Mouse (Mus musculus): ENCODE data around the gene Med12l. TPM values are rescaled to one million over a fixed set of nuclear protein-coding genes. Genes with fewer than 3 reads are reported as not detected.

Med12l gene
- polyA plus RNA-seq, 1 experiment = 0.01 TPM

GRCm38 (mm10) chr3:59054834-59055535 lies 49.4 kb downstream of the Med12l start:
- Histone ChIP-seq H3K4me3 (no peak overlapping the region), H3K79me2 (ENCODE audit: control insufficient read depth, insufficient read depth) (no peaks in the 10 kb centered on the region), H3ac (ENCODE audit: control insufficient read depth, insufficient read length) (no peak overlapping the region), H3K27me3 (ENCODE audit: control insufficient read depth, insufficient read depth, insufficient read length) (peaks cover 5% of the 10 kb centered on the region), H3K4me2 (ENCODE audit: low read depth) (no peak overlapping the region), H3K36me3 (ENCODE audit: control insufficient read depth, insufficient read depth) (no peaks in the 10 kb centered on the region)
- TF ChIP-seq CEBPB (IDR thresholded peaks at IDR 0.05; ENCODE audit: insufficient read depth, poor library complexity, severe bottlenecking) = no peak
- no peak for TF ChIP-seq POLR2A (IDR thresholded peaks at IDR 0.05; ENCODE audit: insufficient read length, low read depth)
- TF ChIP-seq MYOD1 (IDR thresholded peaks at IDR 0.05; ENCODE audit: control insufficient read depth in 1 of 3, insufficient read length in 2 of 3, low read depth in 2 of 3) = no peak
- no peak for TF ChIP-seq POLR2AphosphoS2 (IDR thresholded peaks at IDR 0.05; ENCODE audit: insufficient read length, low read depth)
- TF ChIP-seq REST (IDR thresholded peaks at IDR 0.05; ENCODE audit: insufficient read depth, insufficient read length) = no peak
- TF ChIP-seq SRF (IDR thresholded peaks at IDR 0.05; ENCODE audit: control insufficient read depth, insufficient read length, low read depth) = no peak
- TF ChIP-seq USF1 (IDR thresholded peaks at IDR 0.05; ENCODE audit: low read depth) = no peak
- no peak for TF ChIP-seq MYOG (IDR thresholded peaks at IDR 0.05; ENCODE audit: control insufficient read depth in 1 of 3, insufficient read depth in 1 of 3, insufficient read length in 2 of 3, low read depth in 2 of 3)
- no peak for TF ChIP-seq E2F4 (IDR thresholded peaks at IDR 0.05; ENCODE audit: insufficient read depth)
- TF ChIP-seq TCF12 (IDR thresholded peaks at IDR 0.05; ENCODE audit: insufficient read depth, poor library complexity, severe bottlenecking) = no peak
- TF ChIP-seq TCF3 (IDR thresholded peaks at IDR 0.05; ENCODE audit: insufficient read length, low read depth) = no peak
- TF ChIP-seq MAX (IDR thresholded peaks at IDR 0.05; ENCODE audit: low read depth) = no peak

- H3K4me3 ChIP-seq = no peak overlapping the region
- TF ChIP-seq USF1 (IDR thresholded peaks at IDR 0.05; ENCODE audit: low read depth) = no peak
- TF ChIP-seq E2F4 (IDR thresholded peaks at IDR 0.05; ENCODE audit: insufficient read depth) = no peak
- no peak for TF ChIP-seq TCF3 (IDR thresholded peaks at IDR 0.05; ENCODE audit: insufficient read length, low read depth)
- H3K4me2 ChIP-seq (ENCODE audit: low read depth) = peak overlapping the region; percentile 28
Measured at GRCm38 (mm10) chr3:59059022-59059541, 53.5 kb downstream of the Med12l start.

GRCm38 (mm10) chr3:59060131-59060530 lies 54.5 kb downstream of the Med12l start:
- Histone ChIP-seq H3K79me2 (ENCODE audit: control insufficient read depth, insufficient read depth) (no peaks in the 10 kb centered on the region), H3K4me2 (ENCODE audit: low read depth) (no peak overlapping the region), H3ac (ENCODE audit: control insufficient read depth, insufficient read length) (no peak overlapping the region), H3K4me3 (no peak overlapping the region), H3K36me3 (ENCODE audit: control insufficient read depth, insufficient read depth) (no peaks in the 10 kb centered on the region), H3K27me3 (ENCODE audit: control insufficient read depth, insufficient read depth, insufficient read length) (peaks cover under 1% of the 10 kb centered on the region)
- TF ChIP-seq TCF3 (IDR thresholded peaks at IDR 0.05; ENCODE audit: insufficient read length, low read depth) = no peak
- no peak for TF ChIP-seq POLR2AphosphoS2 (IDR thresholded peaks at IDR 0.05; ENCODE audit: insufficient read length, low read depth)
- no peak for TF ChIP-seq SRF (IDR thresholded peaks at IDR 0.05; ENCODE audit: control insufficient read depth, insufficient read length, low read depth)
- no peak for TF ChIP-seq MYOG (IDR thresholded peaks at IDR 0.05; ENCODE audit: control insufficient read depth in 1 of 3, insufficient read depth in 1 of 3, insufficient read length in 2 of 3, low read depth in 2 of 3)
- no peak for TF ChIP-seq MAX (IDR thresholded peaks at IDR 0.05; ENCODE audit: low read depth)
- TF ChIP-seq USF1 (IDR thresholded peaks at IDR 0.05; ENCODE audit: low read depth) = no peak
- no peak for TF ChIP-seq REST (IDR thresholded peaks at IDR 0.05; ENCODE audit: insufficient read depth, insufficient read length)
- no peak for TF ChIP-seq POLR2A (IDR thresholded peaks at IDR 0.05; ENCODE audit: insufficient read length, low read depth)
- no peak for TF ChIP-seq TCF12 (IDR thresholded peaks at IDR 0.05; ENCODE audit: insufficient read depth, poor library complexity, severe bottlenecking)
- TF ChIP-seq E2F4 (IDR thresholded peaks at IDR 0.05; ENCODE audit: insufficient read depth) = no peak

More at GRCm38 (mm10) chr3:59059022-59059541, 53.5 kb downstream of the Med12l start:
- Histone ChIP-seq H3K27me3 (ENCODE audit: control insufficient read depth, insufficient read depth, insufficient read length) (peaks cover 5% of the 10 kb centered on the region), H3K79me2 (ENCODE audit: control insufficient read depth, insufficient read depth) (no peaks in the 10 kb centered on the region), H3ac (ENCODE audit: control insufficient read depth, insufficient read length) (no peak overlapping the region), H3K36me3 (ENCODE audit: control insufficient read depth, insufficient read depth) (no peaks in the 10 kb centered on the region)

GRCm38 (mm10) chr3:59062141-59062540 lies 56.5 kb downstream of the Med12l start:
- Histone ChIP-seq H3K79me2 (ENCODE audit: control insufficient read depth, insufficient read depth) (no peaks in the 10 kb centered on the region), H3K27me3 (ENCODE audit: control insufficient read depth, insufficient read depth, insufficient read length) (no peaks in the 10 kb centered on the region), H3K4me2 (ENCODE audit: low read depth) (no peak overlapping the region), H3K4me3 (no peak overlapping the region), H3ac (ENCODE audit: control insufficient read depth, insufficient read length) (no peak overlapping the region), H3K36me3 (ENCODE audit: control insufficient read depth, insufficient read depth) (no peaks in the 10 kb centered on the region)
- no peak for TF ChIP-seq REST (IDR thresholded peaks at IDR 0.05; ENCODE audit: insufficient read depth, insufficient read length)
- no peak for TF ChIP-seq TCF12 (IDR thresholded peaks at IDR 0.05; ENCODE audit: insufficient read depth, poor library complexity, severe bottlenecking)
- no peak for TF ChIP-seq MYOD1 (IDR thresholded peaks at IDR 0.05; ENCODE audit: control insufficient read depth in 1 of 3, insufficient read length in 2 of 3, low read depth in 2 of 3)
- TF ChIP-seq POLR2AphosphoS2 (IDR thresholded peaks at IDR 0.05; ENCODE audit: insufficient read length, low read depth) = no peak
- no peak for TF ChIP-seq MAX (IDR thresholded peaks at IDR 0.05; ENCODE audit: low read depth)
- TF ChIP-seq MYOG (IDR thresholded peaks at IDR 0.05; ENCODE audit: control insufficient read depth in 1 of 3, insufficient read depth in 1 of 3, insufficient read length in 2 of 3, low read depth in 2 of 3) = no peak
- TF ChIP-seq TCF3 (IDR thresholded peaks at IDR 0.05; ENCODE audit: insufficient read length, low read depth) = no peak
- no peak for TF ChIP-seq E2F4 (IDR thresholded peaks at IDR 0.05; ENCODE audit: insufficient read depth)
- no peak for TF ChIP-seq USF1 (IDR thresholded peaks at IDR 0.05; ENCODE audit: low read depth)
- TF ChIP-seq SRF (IDR thresholded peaks at IDR 0.05; ENCODE audit: control insufficient read depth, insufficient read length, low read depth) = no peak
- no peak for TF ChIP-seq CEBPB (IDR thresholded peaks at IDR 0.05; ENCODE audit: insufficient read depth, poor library complexity, severe bottlenecking)
- no peak for TF ChIP-seq POLR2A (IDR thresholded peaks at IDR 0.05; ENCODE audit: insufficient read length, low read depth)
